Mouse (Mus musculus) c-Kit-negative CD71-positive TER-119-positive erythroid progenitor cells, embryonic 14.5 days (primary cell): Measurements from ENCODE around the gene Efnb2.

Source experiments
- DNase-seq: peaks from one replicate; pipeline ENCODE4 v3.0.0-alpha.2; 2013; ENCODE audit warnings: low read depth, low spot score

Efnb2 gene

DNA sequence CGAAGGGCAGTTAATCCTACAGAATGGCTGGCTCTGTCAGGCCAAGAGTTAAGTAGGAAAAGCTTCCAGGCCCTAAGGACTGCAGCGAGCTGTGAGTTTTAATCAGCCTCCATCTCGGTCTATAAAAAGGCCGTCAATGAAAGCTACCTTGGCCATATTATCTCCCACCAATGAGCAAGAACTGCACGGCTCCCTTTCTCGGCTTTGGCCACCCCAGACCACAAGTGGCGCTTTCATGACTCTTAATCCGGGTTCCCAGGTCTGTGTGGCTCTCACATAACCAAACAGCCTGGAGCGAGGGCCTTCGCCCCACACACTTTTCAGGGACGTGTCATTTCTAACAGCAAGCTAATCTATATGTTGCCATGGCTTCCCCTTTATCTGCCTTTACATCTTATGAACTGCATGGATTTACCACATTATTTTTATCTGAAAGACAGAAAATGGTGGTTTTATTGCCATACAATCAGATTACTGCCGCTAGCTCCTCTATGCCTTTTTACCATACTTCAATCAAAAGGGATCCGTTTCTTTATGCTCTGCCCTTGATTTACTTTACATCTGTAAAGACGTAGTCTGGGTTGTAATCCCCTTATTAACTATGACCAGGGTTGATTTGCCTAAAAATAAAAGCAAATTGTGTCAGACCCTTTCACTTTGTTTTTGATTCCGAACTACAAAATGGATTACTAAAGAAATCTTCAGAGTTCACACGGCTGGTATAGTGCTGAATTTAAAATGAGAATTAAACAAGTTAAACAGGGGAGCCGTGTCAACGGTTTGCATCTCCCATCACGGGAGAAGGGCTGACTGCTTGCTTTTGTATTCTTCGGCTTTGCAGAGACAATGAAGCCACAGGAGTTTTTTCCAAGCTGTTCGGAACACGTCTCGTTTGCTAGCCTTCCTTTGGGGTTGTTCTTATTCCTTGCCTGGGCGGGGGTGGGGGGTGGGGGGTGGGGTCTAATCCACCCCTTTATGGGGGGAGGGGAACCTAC is 5.4 kb downstream of the Efnb2 start:
- no peak for DNase-seq

DNA sequence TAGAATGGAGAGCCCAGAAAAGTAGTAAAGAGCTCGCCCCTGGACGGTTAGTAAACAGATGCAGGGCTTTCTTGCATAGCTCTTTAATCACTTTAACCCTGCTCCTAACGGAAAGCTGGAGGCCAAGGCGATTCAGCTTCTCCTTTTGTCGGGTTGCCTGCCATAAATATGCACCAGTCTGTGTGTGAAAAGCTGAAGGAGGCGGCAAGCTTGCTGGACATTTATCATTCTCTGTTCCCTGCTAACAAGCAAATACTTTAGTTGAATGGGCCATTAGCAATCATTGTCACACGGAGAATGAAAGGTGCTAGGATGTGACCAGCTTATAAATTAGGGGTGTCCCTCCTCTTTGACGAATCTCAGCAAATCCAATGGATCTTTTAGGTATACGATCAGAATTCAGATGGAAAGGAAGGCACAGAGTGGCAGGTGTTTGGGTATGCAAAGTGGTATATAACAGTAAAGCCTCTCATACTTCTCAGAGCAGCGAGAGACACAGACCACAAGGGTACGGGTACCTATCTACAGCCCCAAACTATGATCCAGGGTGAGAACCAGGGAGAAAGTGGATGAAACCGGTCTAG is 7.0 kb downstream of the Efnb2 start:
- no peak for DNase-seq

DNA sequence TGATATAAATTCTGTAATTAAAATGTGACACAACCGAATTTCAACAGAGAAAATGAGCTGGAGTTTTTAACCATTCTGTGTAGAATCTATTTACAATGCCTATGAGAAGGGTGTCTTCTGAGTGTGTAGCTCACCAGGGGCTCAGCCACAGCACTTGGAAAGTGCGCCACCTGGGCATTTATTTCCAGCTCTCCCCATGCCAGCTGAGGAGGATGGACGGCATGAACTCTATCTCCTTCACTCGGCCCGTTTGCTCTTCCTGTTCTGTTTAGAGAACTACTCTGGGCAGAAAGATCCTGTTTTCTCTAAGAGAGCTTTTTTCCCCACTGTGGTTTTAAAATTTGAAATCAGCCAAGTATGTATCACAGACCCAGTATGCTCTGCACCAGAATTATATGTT is 7.7 kb downstream of the Efnb2 start:
- no peak for DNase-seq

DNA sequence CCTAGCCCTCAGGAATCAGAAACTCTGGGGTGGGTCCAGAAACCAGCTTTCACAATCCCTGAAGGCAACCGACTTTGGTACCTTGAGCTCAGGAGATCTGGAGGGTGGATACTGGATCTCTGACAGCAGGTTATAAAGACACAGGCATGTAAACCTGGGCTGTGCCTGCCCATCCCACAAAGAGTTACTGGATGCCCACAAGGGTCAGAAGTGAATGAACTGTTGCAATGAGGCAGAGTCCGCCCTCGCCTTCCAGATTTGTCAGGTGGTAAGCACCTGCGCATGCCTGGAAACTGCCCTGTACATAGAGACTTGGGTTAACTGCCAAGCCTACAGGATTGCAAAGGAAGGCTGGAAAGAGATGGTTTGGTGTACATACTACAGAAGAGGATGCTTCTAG is 8.7 kb downstream of the Efnb2 start:
- DNase-seq, result no peak

DNA sequence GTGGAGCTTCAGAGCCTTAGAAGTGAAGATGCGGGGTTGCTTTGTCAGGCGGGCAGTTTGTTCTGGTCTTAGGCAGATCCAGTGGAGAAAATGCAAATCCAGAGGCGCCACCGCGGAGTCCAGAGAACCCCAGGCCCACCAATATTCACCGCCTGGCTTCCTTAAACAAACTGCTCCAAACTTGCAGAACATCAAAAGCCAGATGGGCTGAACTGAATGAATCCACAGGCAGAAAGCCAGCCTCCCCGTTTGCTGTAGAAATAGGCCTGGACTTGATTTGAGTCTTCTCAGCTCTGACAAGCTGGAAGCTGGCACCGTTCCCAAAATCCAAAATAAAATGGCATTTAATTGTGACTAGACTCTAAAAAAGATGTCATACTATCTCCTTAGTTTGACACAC is 11.1 kb downstream of the Efnb2 start:
- DNase-seq, result no peak

DNA sequence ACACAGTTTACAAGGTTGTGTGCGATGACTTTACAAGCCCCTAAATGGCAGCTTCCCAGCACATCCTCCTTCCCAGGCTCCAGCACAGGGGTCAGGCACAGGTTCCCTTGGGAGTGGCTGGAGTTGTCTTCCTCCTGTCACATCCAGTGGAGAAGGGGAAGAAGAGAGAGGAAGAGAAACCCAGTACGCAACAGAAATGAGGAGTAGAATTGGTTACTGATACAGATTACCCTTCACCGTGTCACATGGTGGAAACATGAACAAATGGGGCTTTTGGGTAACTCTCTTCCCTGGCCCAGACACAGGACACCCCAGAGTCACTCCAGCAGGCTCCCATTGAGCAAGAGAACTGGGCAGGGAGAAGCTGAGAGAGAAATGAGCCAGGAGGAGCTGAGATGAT is 11.5 kb downstream of the Efnb2 start:
- no peak for DNase-seq

DNA sequence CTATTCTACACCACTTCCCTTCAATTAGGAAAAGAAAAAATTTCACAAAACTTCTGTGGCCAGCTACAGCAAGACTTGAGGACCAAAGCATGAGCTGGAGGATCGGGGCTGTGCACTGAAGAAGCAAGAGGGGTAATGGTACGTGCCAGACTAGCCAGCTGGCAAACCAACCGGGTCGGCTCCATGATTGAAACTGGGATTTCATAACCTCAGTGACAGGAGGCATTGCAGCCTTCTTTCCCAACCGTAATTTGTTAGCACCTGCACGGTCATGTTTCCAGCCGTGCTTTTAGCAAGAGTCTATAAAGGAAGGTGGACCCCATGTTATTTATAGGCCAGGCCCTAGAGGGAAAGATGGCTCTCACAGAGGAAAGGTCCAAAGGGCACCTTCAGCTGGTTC is 12.4 kb downstream of the Efnb2 start:
- DNase-seq, result no peak

DNA sequence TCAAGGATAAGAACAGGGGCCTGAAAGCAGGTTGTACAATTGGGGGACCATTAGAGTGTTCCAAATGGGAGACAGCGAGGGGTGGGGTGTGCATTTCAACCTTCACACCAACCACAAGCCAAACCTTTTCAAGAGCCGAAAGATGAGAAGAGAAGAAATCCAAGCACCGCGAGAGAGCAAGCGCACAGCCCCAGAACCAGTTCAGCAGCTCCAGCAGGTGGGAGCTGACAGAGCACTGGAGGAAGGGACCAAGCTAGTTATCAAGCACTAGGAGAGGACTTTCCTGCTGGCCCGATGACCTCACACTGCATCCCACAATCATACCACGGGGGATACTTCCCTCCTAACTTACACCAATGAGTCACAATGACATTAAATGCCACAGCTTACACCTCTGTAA is 13.2 kb downstream of the Efnb2 start:
- DNase-seq, result no peak

DNA sequence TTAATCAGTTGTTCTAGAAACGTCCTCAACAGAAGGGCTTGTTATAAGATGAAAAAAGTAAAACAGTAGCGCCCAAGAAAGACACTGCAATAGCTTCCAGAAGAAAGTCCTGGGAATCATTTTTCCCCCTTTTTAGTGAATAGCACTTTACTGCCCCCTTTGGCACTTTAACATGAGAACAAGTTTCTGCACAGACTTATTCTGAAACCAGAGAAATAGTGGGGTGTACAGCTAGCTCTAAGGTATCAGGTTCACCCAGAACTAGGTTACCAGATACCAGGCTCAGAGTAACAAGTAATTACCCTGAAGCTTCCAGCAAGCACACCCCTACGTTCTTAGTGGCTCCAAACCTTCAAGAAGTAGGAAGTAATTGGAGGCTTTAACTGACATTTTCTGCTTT is 13.7 kb downstream of the Efnb2 start:
- no peak for DNase-seq

DNA sequence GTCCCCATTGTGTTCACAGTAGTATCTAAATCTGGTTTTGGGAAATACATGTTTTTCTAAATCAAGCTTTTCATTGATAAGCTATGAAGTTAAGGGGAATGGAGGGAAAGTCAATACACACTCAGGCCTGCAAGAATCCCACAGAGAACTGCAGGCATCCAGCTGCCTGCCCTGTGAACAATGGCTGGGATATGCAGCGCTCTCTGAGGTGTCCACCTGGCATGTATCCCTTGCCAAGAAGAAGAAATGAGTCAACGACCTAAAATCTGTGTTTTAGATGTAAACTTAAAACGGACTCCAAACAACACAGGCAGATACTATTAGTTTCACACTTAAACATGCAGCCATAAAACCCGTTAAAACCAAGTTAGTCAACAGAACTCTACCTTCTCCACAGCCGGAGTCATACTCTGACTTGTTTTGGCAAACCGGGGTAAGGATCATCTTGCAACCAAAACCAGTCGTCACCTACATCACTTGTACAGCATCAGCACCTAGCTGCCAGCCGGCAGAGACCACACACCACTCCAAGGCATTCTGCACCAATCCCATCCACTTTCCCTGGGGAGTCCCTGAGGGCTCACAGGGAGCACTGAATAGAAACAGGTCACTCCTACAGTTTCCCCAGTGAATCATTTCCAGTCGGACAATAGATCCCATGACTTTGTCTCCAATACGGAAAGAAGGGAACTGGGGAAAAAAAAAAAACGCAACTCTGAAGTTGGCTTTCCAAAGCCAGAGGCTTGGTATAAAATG is 16.7 kb downstream of the Efnb2 start:
- no peak for DNase-seq

DNA sequence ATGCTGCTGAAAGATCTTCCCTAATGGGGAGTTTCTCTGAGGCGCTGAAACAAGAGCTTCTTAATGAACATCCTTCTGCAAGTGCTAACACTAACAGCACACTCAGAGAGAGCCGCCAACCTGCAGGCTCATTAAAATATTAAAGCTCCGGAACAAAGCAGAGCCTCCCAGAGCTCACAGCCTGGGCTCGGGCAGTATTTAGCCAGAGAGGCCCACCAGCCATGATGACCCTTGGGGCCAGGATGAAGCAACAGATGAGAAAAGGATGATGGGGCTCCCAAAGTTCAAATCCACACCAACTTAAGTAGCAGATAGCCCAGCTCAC is 20.8 kb downstream of the Efnb2 start:
- DNase-seq, result no peak

DNA sequence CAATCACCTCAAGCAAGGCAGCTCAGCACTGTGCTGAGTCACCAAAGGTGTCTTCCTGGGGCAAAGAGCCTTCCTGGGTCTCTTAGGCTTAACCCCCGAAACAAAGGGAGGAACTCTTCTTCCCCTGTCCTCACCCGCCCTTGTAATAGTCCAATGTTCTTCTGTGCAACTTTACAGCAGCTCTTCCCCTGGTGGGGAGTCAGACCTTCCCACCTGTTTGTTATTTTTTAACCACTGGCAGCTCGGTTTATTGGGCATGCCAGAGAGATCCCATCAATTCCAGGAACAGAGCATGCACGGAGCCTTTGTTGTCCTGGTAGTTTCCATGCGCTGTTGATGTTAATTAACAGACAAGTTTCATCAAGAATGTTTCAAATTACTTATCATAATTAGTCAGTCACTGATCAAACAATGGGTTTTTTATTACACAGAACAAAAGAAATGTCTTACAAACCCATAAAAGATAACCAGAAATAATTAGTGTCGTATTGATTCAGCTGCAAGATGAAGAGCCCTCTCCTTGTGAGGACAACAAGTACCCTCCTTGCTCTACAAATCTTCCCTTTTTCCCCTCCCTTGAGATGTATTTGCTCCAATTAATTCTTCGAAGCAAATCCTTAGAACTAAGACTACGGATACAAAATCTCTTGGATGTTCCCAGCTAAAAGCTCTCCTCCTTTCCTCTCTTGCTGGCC is 21.3 kb downstream of the Efnb2 start:
- DNase-seq, result no peak

DNA sequence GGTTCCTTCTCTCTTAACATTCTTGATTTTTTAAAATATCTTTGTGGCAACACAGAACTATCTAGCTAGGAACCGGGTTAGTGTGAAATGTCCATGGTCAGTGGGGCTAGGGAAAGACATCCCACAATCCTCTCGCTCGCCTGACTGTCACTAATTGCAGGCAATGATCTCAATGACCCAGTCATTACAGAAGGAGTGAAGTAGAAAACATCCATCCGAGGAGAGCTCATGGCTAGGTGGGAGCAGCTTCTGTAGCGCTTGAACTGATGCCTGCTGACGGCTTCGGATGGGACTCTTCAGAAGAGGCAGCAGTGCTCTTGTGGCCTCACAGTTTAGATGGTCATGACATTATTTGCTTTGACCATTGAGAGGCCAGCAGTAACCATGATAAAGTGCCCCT is 29.6 kb downstream of the Efnb2 start:
- DNase-seq, result no peak

DNA sequence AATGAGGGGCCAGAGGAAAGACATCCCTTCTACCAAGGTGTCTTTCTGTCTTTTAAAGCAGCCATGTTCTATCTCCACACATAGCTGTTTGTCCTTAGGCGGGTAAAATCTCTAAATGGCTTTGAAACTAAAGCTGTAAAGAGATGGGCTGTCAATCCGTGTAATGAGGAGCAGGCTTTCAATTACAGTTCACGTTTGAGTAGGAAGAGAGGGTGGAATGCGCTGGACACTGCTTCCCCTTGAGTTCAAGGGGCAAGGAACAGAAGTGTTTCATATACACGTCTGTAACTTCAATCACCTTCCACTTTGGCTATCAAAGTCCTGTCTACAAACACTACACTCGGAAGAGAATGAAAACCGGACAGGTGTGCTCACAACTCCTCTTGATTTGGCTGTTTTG is 37.0 kb downstream of the Efnb2 start:
- DNase-seq, result no peak

DNA sequence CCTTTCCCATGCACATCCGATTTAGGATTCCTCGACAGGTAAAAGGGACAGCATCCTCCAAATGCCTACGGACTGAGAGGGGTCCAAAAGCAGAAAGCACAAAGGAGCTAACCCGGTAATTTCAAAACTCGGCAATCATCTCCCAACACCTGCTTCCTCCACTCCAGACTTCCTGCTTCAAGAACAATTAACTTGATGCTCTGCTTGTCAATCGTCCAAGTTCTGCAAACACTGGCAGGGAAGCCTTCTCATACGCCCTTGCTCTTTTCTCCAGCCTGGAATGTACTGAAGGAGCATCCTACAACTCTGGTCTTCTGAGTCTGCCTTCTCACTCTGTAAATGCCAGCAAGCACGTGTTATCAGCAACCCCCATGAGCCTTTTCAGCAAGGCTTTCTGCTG is 37.6 kb downstream of the Efnb2 start:
- DNase-seq, result no peak

DNA sequence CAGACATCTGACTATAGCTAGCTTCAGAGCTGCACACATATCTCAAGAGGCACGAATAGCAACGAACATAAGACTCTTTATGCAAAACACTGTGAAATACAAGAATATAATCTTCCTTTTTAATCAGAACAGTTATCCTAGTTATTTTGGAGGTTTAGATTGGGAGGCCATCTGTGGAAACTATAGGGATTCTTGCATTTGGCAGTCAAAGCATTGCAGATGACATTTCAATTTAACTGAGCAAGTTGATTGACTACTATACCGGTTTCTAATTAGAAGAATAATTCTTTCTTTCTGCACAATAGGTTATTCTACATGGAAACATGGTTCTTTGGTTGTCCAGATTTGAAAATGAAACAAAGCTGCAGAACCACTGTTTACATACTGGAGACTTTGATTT is 38.6 kb downstream of the Efnb2 start:
- DNase-seq, result no peak

DNA sequence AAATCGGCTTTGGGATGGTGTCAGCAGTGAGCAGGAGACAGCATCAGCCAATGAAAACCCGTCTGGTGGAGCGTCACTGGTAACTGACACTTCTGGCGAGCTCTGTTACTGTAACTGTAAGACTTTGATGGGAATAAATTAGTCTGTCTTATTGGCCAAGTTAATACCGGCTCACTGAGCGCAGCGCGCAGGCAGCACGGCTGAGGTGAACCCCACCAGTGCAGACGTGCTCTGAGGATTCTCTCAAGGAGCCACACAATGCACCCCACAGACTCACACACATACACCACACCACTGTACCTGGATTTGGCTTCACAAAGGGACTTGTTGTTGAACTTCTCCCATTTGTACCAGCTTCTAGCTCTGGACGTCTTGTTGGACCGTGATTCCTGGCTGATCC is 39.0 kb downstream of the Efnb2 start:
- no peak for DNase-seq

DNA sequence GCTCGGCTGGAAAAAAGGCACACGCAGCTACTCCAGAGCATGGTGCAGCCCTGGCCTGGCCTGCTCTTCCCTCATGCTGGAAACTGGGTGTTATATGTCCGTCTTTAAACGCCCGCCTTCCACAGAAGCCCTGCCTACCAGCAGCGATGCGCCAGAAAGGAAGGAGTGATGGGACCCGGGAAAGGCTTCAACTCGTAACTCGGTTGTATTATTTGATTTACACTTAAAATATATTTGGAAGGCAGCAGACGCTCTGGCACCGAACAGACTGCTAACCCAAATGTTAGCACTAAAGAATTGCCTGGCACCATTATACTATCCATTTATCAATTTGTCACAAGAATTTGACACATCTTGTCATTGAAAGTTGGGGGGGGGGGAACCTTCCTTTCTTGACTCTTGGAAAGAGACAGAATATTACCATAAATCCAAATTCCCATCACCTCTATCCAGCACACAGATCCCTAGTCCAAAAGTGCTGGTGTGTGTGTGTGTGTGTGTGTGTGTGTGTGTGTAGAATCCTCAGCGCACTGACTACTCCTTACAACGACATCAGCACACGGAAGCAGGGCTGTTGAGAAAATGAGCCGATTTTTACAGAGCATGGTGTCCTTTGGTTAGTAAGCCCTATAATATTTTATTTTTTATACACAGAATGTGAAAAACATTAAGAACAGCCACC is 39.7 kb downstream of the Efnb2 start:
- DNase-seq, result no peak

DNA sequence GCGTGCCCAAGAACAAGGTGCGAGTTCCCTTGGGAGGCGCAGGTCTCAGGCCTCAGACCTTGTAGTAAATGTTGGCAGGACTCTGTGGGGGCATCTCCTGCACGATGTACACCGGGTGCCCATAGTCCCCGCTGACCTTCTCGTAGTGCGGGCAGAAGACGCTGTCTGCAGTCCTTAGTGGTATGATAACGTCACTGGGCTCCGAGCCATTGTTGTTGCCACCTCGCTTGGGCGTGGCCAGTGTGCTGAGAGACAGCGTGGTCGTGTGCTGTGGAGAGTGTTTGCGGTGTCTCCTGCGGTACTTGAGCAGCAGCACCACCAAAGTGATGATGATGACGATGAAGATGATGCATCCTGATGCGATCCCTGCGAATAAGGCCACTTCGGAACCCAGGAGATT is 40.5 kb downstream of the Efnb2 start:
- no peak for DNase-seq

DNA sequence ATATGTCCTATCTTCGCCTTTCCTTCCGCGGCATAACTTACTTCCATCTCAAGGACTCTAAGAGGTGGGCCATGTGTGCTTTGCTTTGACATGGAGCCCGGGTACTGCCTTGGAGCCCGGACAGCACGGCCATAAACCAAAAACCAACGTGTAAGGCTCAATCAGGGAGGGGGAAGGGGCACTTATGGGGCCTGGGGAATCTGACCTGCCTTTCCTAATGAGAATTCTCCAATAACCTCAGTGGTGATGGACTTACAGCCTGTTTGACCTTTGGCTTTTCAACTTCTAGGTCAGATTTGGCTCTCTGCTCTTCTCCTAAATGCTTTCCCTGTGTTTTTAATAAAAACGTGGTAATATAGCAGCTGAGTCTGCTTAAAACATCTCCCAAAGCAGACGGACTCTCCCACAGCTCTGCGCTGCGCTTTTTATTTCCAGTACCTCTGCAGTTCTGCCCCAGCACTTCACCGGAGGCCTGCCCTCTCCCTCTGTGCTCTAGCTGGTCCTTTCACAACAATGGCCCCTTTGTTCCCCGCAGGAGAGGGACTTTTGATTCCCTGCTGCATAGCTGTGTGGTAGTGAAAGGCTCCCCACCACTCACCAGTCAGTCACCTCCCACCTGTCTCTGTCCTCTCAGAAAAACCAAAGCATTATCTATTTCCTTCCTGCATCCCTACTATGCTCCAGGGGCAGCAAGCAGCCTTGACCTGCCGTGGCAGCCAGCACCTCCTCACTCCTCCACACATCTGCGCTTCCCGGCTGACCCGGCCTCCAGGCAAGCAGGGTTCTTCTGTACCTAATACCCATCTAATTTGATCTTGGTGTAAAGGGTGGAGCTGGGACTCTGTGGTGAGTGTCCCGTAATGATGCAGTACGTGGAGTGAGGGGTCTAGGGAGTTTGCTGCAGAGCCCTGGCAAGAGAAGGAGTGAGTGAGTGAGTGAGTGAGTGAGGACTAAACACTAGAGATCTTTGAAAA is 41.5 kb downstream of the Efnb2 start:
- no peak for DNase-seq
